Mouse (Mus musculus) stomach, postnatal 0 days (tissue): ENCODE results near the gene Samd8.

Experiments used
- CTCF ChIP-seq: IDR thresholded peaks from 2 replicates; pipeline ENCODE4 v1.5.1; 2016; ENCODE audit warnings: antibody characterized with exemption, low read depth, mild to moderate bottlenecking, moderate library complexity
- EP300 ChIP-seq: optimal IDR thresholded peaks from 2 replicates; pipeline ENCODE3; 2016; ENCODE audit warnings: antibody characterized with exemption

DNA sequence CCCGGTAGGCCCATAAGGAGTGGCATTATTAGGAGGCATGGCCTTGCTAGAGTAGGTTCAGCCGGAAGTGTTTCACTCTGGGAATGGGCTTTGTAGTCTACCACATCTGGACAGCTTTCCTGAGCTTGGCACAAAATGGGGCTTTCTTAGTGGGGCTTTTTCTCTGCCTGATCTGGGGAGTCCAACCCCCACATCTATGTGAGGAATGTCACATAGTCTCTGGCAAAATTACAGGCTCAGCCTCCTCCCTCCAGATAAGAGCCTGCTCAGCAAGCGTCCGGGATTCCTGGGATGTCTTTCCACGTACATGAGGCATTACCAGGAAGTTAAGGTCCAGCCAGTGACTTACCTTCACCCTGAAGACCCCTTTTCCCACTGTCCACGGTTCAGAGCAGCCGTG lies 73.6 kb downstream of the Samd8 start:
- TF ChIP-seq CTCF (no peak), EP300 (no peak)
